Mouse (Mus musculus) intestine, embryonic 14.5 days (tissue): ENCODE measurements around the gene Phf21a. TPM values are rescaled to one million over a fixed set of nuclear protein-coding genes. Genes with fewer than 3 reads are reported as not detected.
A peak's percentile ranks its signal among the peaks of the same experiment; 100 is the strongest.

Experiments
- ATAC-seq: fragments of 200-750 bp; cut with Nextera tagmentation; replicated peaks from 2 replicates; pipeline ENCODE4 v1.8.0; 2017; ENCODE audit warnings: low read depth, moderate number of reproducible peaks, moderate TSS enrichment, moderate library complexity; ENCODE audit not compliant: low FRiP score, low TSS enrichment
- DNase-seq: peaks from one replicate; pipeline ENCODE4 v3.0.0-alpha.2; 2018; ENCODE audit warnings: low spot score
- H3K27ac ChIP-seq: fragments of 300-500 bp; sonication (generic); 2 replicates; pipeline ENCODE4 v1.5.1; 2014; ENCODE audit warnings: low read depth, mild to moderate bottlenecking, control low read depth
- H3K27me3 ChIP-seq: fragments of 300-500 bp; sonication (generic); replicated peaks from 2 replicates; pipeline ENCODE4 v1.6.1; 2014; ENCODE audit warnings: low read length, control low read depth; ENCODE audit not compliant: control insufficient read depth, insufficient read depth
- H3K36me3 ChIP-seq: fragments of 300-500 bp; sonication (generic); 2 replicates; pipeline ENCODE4 v1.6.1; 2014; ENCODE audit warnings: low read length, control low read depth; ENCODE audit not compliant: control insufficient read depth, insufficient read depth
- H3K4me1 ChIP-seq: fragments of 300-500 bp; sonication (generic); replicated peaks from 2 replicates; pipeline ENCODE4 v1.6.1; 2014; ENCODE audit warnings: low read length, control low read depth, mixed read lengths; ENCODE audit not compliant: control insufficient read depth, insufficient read depth
- H3K4me2 ChIP-seq: fragments of 300-500 bp; sonication (generic); 2 replicates; pipeline ENCODE4 v1.6.1; 2014; ENCODE audit warnings: low read length
- H3K4me3 ChIP-seq: fragments of 300-500 bp; sonication (generic); 2 replicates; pipeline ENCODE4 v1.5.1; 2014; ENCODE audit warnings: low read depth, low read length, control low read depth, mixed read lengths
- H3K9ac ChIP-seq: fragments of 300-500 bp; sonication (generic); 2 replicates; pipeline ENCODE4 v1.6.1; 2014; ENCODE audit warnings: mild to moderate bottlenecking, low read length
- H3K9me3 ChIP-seq: fragments of 300-500 bp; sonication (generic); 2 replicates; pipeline ENCODE4 v1.6.1; 2016; ENCODE audit warnings: low read length, control low read depth; ENCODE audit not compliant: control insufficient read depth
- WGBS: fragments of 180-500 bp; shearing (Covaris S2); extraction: QIAGEN DNeasy Blood & Tissue Kit; methylation state at CpG from one replicate; pipeline ENCODE4 v1.1.7; 2014; 5-methylcytosine and 5-hydroxymethylcytosine counted together
- polyA plus RNA-seq: library from polyadenylated mRNA; unstranded; fragments of >200 nt; fragmentation: Nextera tagmentation; extraction: Ambion mirVana; gene quantifications from 2 replicates; pipeline ENCODE4 v1.2.1, GENCODE M21; 2014

The Phf21a gene
- polyA plus RNA-seq, 1 experiment from 2014 or later, result 27.5 TPM

GRCm38 (mm10) chr2:92360186-92360823 is 267.4 kb downstream of the Phf21a start:
- Histone ChIP-seq H3K4me2 (no peak overlapping the region), H3K36me3 (peaks cover 75% of the 10 kb centered on the region), H3K9me3 (no peaks in the 10 kb centered on the region), H3K27me3 (no peaks in the 10 kb centered on the region), H3K4me1 (no peaks in the 10 kb centered on the region), H3K4me3 (no peak overlapping the region), H3K9ac (no peak overlapping the region), H3K27ac (no peak overlapping the region)
- no peak for DNase-seq
- 73% methylated on average over 24 of the region's 25 CpGs for WGBS
- ATAC-seq, result no peak

- Histone ChIP-seq H3K27me3 (no peaks in the 10 kb centered on the region), H3K9me3 (no peaks in the 10 kb centered on the region), H3K27ac (no peak overlapping the region), H3K4me2 (no peak overlapping the region), H3K36me3 (peaks cover 70% of the 10 kb centered on the region), H3K4me1 (no peaks in the 10 kb centered on the region), H3K4me3 (no peak overlapping the region), H3K9ac (no peak overlapping the region)
- ATAC-seq (peak; percentile 66; the same call in 1 of the 2 replicates), DNase-seq (no peak)
- WGBS, result 23% methylated on average over 12 of the region's 12 CpGs
Measured at GRCm38 (mm10) chr2:92360893-92361292, 268.0 kb downstream of the Phf21a start.

GRCm38 (mm10) chr2:92361795-92362194 is 268.9 kb downstream of the Phf21a start:
- Histone ChIP-seq H3K9me3 (no peaks in the 10 kb centered on the region), H3K4me3 (no peak overlapping the region), H3K36me3 (peaks cover 63% of the 10 kb centered on the region), H3K27ac (no peak overlapping the region), H3K9ac (no peak overlapping the region), H3K4me2 (no peak overlapping the region), H3K27me3 (no peaks in the 10 kb centered on the region), H3K4me1 (no peaks in the 10 kb centered on the region)
- ATAC-seq (no peak), DNase-seq (no peak)
- 81% methylated on average over 8 of the region's 8 CpGs for whole genome bisulfite sequencing

- no peak overlapping the region for H3K4me3 ChIP-seq
- WGBS, result 95% methylated on average over 6 of the region's 6 CpGs
- no peak for ATAC-seq
- H3K9me3 ChIP-seq, result no peaks in the 10 kb centered on the region
- DNase-seq, result no peak
- no peak overlapping the region for H3K27ac ChIP-seq
- no peaks in the 10 kb centered on the region; the same call in 1 of the 2 replicates for H3K4me1 ChIP-seq
- H3K4me2 ChIP-seq, result no peak overlapping the region
- no peaks in the 10 kb centered on the region for H3K27me3 ChIP-seq
- peaks cover 55% of the 10 kb centered on the region for H3K36me3 ChIP-seq
- no peak overlapping the region for H3K9ac ChIP-seq
Measured at GRCm38 (mm10) chr2:92362571-92363228, 269.8 kb downstream of the Phf21a start.

- no peak overlapping the region for H3K27ac ChIP-seq
- no peaks in the 10 kb centered on the region; the same call in 1 of the 2 replicates for H3K4me1 ChIP-seq
- H3K36me3 ChIP-seq, result peaks cover 41% of the 10 kb centered on the region
Measured at GRCm38 (mm10) chr2:92364086-92364485, 271.2 kb downstream of the Phf21a start.

GRCm38 (mm10) chr2:92365568-92365967 is 272.7 kb downstream of the Phf21a start:
- peaks cover under 1% of the 10 kb centered on the region; the same call in 1 of the 2 replicates for H3K4me1 ChIP-seq
- H3K9ac ChIP-seq, result no peak overlapping the region
- no peak overlapping the region for H3K27ac ChIP-seq
- DNase-seq (no peak), ATAC-seq (no peak)
- H3K9me3 ChIP-seq, result no peaks in the 10 kb centered on the region
- H3K4me3 ChIP-seq, result no peak overlapping the region
- no peak overlapping the region for H3K4me2 ChIP-seq
- peaks cover 8% of the 10 kb centered on the region for H3K27me3 ChIP-seq
- peaks cover 27% of the 10 kb centered on the region for H3K36me3 ChIP-seq
- 92% methylated on average over 10 of the region's 10 CpGs for WGBS

More at GRCm38 (mm10) chr2:92364086-92364485, 271.2 kb downstream of the Phf21a start:
- H3K9ac ChIP-seq, result no peak overlapping the region
- DNase-seq (no peak), ATAC-seq (no peak)
- H3K27me3 ChIP-seq, result 0 out of 2 replicates have a peak, but pooled peaks cover under 1% of the 10 kb centered on the region
- no peak overlapping the region for H3K4me2 ChIP-seq
- no peak overlapping the region for H3K4me3 ChIP-seq
- no peaks in the 10 kb centered on the region for H3K9me3 ChIP-seq
- 89% methylated on average over 4 of the region's 4 CpGs for WGBS

GRCm38 (mm10) chr2:92367383-92368029 is 274.6 kb downstream of the Phf21a start:
- peaks cover 17% of the 10 kb centered on the region for H3K36me3 ChIP-seq
- H3K9me3 ChIP-seq, result no peaks in the 10 kb centered on the region
- H3K27me3 ChIP-seq, result peaks cover 19% of the 10 kb centered on the region
- no peak overlapping the region for H3K4me2 ChIP-seq
- no peak for ATAC-seq
- peaks cover 12% of the 10 kb centered on the region; the same call in 1 of the 2 replicates for H3K4me1 ChIP-seq
- 36% methylated on average over 20 of the region's 20 CpGs for whole genome bisulfite sequencing
- no peak for DNase-seq
- no peak overlapping the region for H3K9ac ChIP-seq
- no peak overlapping the region for H3K4me3 ChIP-seq
- no peak overlapping the region for H3K27ac ChIP-seq

- Histone ChIP-seq H3K9me3 (no peaks in the 10 kb centered on the region), H3K27ac (no peak overlapping the region), H3K36me3 (no peaks in the 10 kb centered on the region), H3K4me2 (peak overlapping the region; percentile 70), H3K4me3 (peak overlapping the region; percentile 38), H3K9ac (peak overlapping the region; percentile 45), H3K4me1 (peaks cover 18% of the 10 kb centered on the region; the same call in 1 of the 2 replicates), H3K27me3 (peaks cover 19% of the 10 kb centered on the region)
- 15% methylated on average over 19 of the region's 19 CpGs for WGBS
- DNase-seq (no peak), ATAC-seq (no peak)
Measured at GRCm38 (mm10) chr2:92370375-92370774, 277.5 kb downstream of the Phf21a start.
